ENCODE assay signal across 17 mouse cellular contexts in the genomic region with DNA sequence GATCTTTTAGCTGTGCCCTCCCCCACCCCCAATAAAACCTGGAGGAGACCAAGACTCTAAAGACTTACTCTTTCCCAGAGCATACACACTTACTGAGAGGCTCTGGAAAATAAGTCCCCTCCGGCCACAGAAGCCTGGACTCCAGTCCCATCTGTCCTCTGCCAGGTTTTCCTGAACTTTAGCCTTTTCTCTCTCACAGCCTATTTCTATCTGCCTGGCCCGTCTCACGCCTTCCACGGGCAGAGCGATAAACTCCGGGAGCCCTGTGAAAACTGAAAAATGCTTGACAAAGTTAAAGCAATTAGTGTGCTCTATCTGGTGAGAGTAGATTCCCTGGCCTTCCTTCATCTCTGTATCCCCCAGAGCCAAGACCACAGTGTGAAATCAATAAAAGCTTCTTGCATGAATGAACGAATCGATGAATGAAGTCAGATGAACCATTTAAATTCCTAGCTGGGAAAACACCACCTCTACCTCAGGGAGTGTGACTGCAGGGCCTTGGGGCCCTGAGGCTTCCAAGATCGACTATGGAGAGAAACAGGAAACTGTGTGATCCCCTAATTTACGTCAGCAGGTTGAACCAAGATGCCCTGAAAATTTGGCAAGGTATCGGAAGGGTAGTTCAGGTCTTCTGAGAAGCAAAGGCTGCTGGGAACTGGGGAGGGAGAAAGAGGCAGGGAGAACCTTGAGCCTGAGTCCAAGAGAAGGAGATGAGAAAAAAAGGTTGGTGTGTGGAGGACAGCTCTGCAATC. TPM values are rescaled to one million over a fixed set of nuclear protein-coding genes. Genes with fewer than 3 reads are reported as not detected.
DNase-seq lines count a peak whose midpoint lies in the region; ATAC-seq and TF ChIP-seq lines count a peak whose summit lies in the region.
"Had no signal": no experiment of that assay in that cellular context is flagged by ENCODE, and none has a peak within 500 bp of the region (broad histone marks: within the 10 kb centered on the region; RNA-seq: fewer than 3 reads in every experiment).

No protein-coding gene starts in this region.

- no peak overlapping the region for H3K4me3 ChIP-seq in hindbrain, postnatal 0 days (ENCODE audit: low read length)
- H3K4me3 ChIP-seq in hindbrain, embryonic 13.5 days: no peak overlapping the region
- no peak overlapping the region for H3K4me3 ChIP-seq in neural tube, embryonic 11.5 days (ENCODE audit: low read depth, low read length)
- H3K4me3 ChIP-seq in bone marrow macrophage, adult 2 months (ENCODE audit: insufficient read depth, low read length): no peak overlapping the region
- no peak overlapping the region for H3K4me3 ChIP-seq in macrophage (ENCODE audit: inconsistent target)
- H3K4me3 ChIP-seq: erythroblast, embryonic 14.5 days; limb, embryonic 15.5 days had no signal

- no peaks in the 10 kb centered on the region for H3K36me3 ChIP-seq in hindbrain, postnatal 0 days (ENCODE audit: insufficient read depth, low read length)
- H3K36me3 ChIP-seq in hindbrain, embryonic 13.5 days: no peaks in the 10 kb centered on the region
- no peaks in the 10 kb centered on the region for H3K36me3 ChIP-seq in neural tube, embryonic 11.5 days (ENCODE audit: control insufficient read depth, insufficient read depth, low read length)
- peaks cover 20% of the 10 kb centered on the region; the same call in 1 of the 2 replicates for H3K36me3 ChIP-seq in macrophage (ENCODE audit: inconsistent target)
- H3K36me3 ChIP-seq: limb, embryonic 15.5 days had no signal

- no peaks in the 10 kb centered on the region for H3K9me3 ChIP-seq in hindbrain, postnatal 0 days (ENCODE audit: low read length)
- H3K9me3 ChIP-seq in hindbrain, embryonic 13.5 days: no peaks in the 10 kb centered on the region
- H3K9me3 ChIP-seq in neural tube, embryonic 11.5 days (ENCODE audit: control insufficient read depth, low read length): no peaks in the 10 kb centered on the region
- H3K9me3 ChIP-seq: limb, embryonic 15.5 days had no signal

- H3K79me2 ChIP-seq in macrophage (ENCODE audit: inconsistent target): peaks cover 82% of the 10 kb centered on the region

- no peaks in the 10 kb centered on the region for H3K4me1 ChIP-seq in hindbrain, postnatal 0 days (ENCODE audit: insufficient read depth, low read length)
- peaks cover 20% of the 10 kb centered on the region for H3K4me1 ChIP-seq in hindbrain, embryonic 13.5 days (replicated peaks)
- H3K4me1 ChIP-seq in neural tube, embryonic 11.5 days (ENCODE audit: control insufficient read depth, insufficient read depth, low read length): peaks cover 7% of the 10 kb centered on the region; the same call in 1 of the 2 replicates
- peaks cover 64% of the 10 kb centered on the region for H3K4me1 ChIP-seq in bone marrow macrophage, adult 2 months (ENCODE audit: control insufficient read depth, insufficient read depth, low read length)

- no peak overlapping the region for H3K4me2 ChIP-seq in hindbrain, postnatal 0 days (ENCODE audit: low read depth, low read length)
- H3K4me2 ChIP-seq in hindbrain, embryonic 13.5 days: no peak overlapping the region
- no peak overlapping the region for H3K4me2 ChIP-seq in neural tube, embryonic 11.5 days (ENCODE audit: low read depth)
- H3K4me2 ChIP-seq: limb, embryonic 15.5 days had no signal

- H3K9ac ChIP-seq in hindbrain, postnatal 0 days (replicated peaks; ENCODE audit: low read length): no peak overlapping the region
- no peak overlapping the region for H3K9ac ChIP-seq in hindbrain, embryonic 13.5 days
- H3K9ac ChIP-seq in neural tube, embryonic 11.5 days (ENCODE audit: low read length): no peak overlapping the region
- H3K9ac ChIP-seq: forebrain, postnatal 0 days; limb, embryonic 15.5 days had no signal

- 38% methylated on average over 11 of the region's 11 CpGs for WGBS in hindbrain, postnatal 0 days
- WGBS in hindbrain, embryonic 13.5 days: 47% methylated on average over 11 of the region's 11 CpGs
- whole genome bisulfite sequencing in neural tube, embryonic 11.5 days: 63% methylated on average over 11 of the region's 11 CpGs
- WGBS in macrophage (ENCODE audit: missing documents): 85% methylated on average over 11 of the region's 11 CpGs

- no peak for ATAC-seq in hindbrain, postnatal 0 days
- no peak for ATAC-seq in hindbrain, embryonic 13.5 days (ENCODE audit: low FRiP score)
- no peak for ATAC-seq in neural tube, embryonic 11.5 days (ENCODE audit: insufficient read depth, low FRiP score, low TSS enrichment)
- ATAC-seq: forebrain, postnatal 0 days had no signal

- no peak for TF ChIP-seq POLR2A in bone marrow macrophage, adult 2 months (IDR thresholded peaks at IDR 0.05; ENCODE audit: borderline replicate concordance, low read depth, low read length)

- DNase-seq in hindbrain, postnatal 0 days (ENCODE audit: low spot score): peak; percentile 5
- peak; percentile 12 for DNase-seq in neural tube, embryonic 11.5 days (ENCODE audit: low spot score)
- no peak for DNase-seq in neural tube, embryonic 10.5 days (ENCODE audit: extremely low spot score, low spot score)
- DNase-seq in layer of hippocampus, adult 18-20 months (ENCODE audit: low spot score in 2 of 2): no peak
- no peak for DNase-seq in thymus, postnatal 36 days
- DNase-seq: cerebellum, adult 11 months; cerebellum, postnatal 14 days; forebrain, postnatal 0 days; gastrocnemius, adult 2 months; kidney, adult 18-20 months; spleen, adult 18-20 months; thymus, postnatal 25 days had no signal

- TF ChIP-seq CTCF in hindbrain, postnatal 0 days (IDR thresholded peaks at IDR 0.05; ENCODE audit: low read depth): no peak
- no peak for TF ChIP-seq CTCF in bone marrow macrophage, adult 2 months (IDR thresholded peaks at IDR 0.05; ENCODE audit: low read depth, low read length)

- H3K27ac ChIP-seq in hindbrain, postnatal 0 days: no peak overlapping the region
- no peak overlapping the region for H3K27ac ChIP-seq in hindbrain, embryonic 13.5 days
- H3K27ac ChIP-seq in neural tube, embryonic 11.5 days (ENCODE audit: low read depth, low read length): no peak overlapping the region
- peak overlapping the region; percentile 99 for H3K27ac ChIP-seq in bone marrow macrophage, adult 2 months (ENCODE audit: insufficient read depth, low read depth, low read length)
- H3K27ac ChIP-seq in macrophage: peak overlapping the region; percentile 98
- H3K27ac ChIP-seq: limb, embryonic 15.5 days had no signal

- H3K27me3 ChIP-seq in hindbrain, postnatal 0 days (ENCODE audit: insufficient read depth, low read length): no peaks in the 10 kb centered on the region
- H3K27me3 ChIP-seq in hindbrain, embryonic 13.5 days: no peaks in the 10 kb centered on the region
- H3K27me3 ChIP-seq in neural tube, embryonic 11.5 days (ENCODE audit: control insufficient read depth, insufficient read depth, low read length): no peaks in the 10 kb centered on the region
- H3K27me3 ChIP-seq: limb, embryonic 15.5 days had no signal

RNA-seq across cellular contexts. Expression of a gene that starts 38.6 kb away (rescaled TPM):
- 1.1 and 1.8 TPM in 2 replicates for total RNA-seq in hindbrain, postnatal 0 days (2014; rRNA removed)
- polyA plus RNA-seq in hindbrain, postnatal 0 days (2015; fragmentation: Nextera tagmentation; extraction: Ambion mirVana): 1.7 and 2.2 TPM in 2 replicates
- polyA plus RNA-seq in hindbrain, embryonic 13.5 days (2015; fragmentation: Nextera tagmentation; extraction: Ambion mirVana): 2.0 and 2.2 TPM in 2 replicates
- 1.5 and 2.0 TPM in 2 replicates for polyA plus RNA-seq in neural tube, embryonic 11.5 days (2014; fragmentation: Nextera tagmentation; extraction: Ambion mirVana)
- polyA plus RNA-seq in bone marrow macrophage, adult 2 months (2012; ENCODE audit: insufficient read depth, insufficient read length, missing spikeins): 312 and 343 TPM in 2 replicates
- 1,000 to 10,000 TPM in 4 of 26 experiments, 100 to 1,000 TPM in 22; 407 to 1,215 (median 770) TPM for total RNA-seq in macrophage (2018; cell fraction: chromatin; rRNA removed)
- total RNA-seq in macrophage (2018; cell fraction: cytosol; rRNA removed): 1,000 to 10,000 TPM in 2 of 26 experiments, 100 to 1,000 TPM in 24; 359 to 1,029 (median 645) TPM
- total RNA-seq in macrophage (2018; cell fraction: nucleus; rRNA removed): 100 to 1,000 TPM; 383 to 992 (median 819) TPM
- 244 to 547 TPM (median 285 TPM) in 3 replicates for polyA plus RNA-seq in macrophage (2018)
- total RNA-seq in layer of hippocampus, adult 18-20 months (2021): 1 to 10 TPM; 2.2 to 2.3 TPM

Comparison
In these comparisons a context has a peak if more than half of its experiments do, and no peak if none do; other contexts are left out.
1. DNase-seq: peak in hindbrain, postnatal 0 days (single experiment) and neural tube, embryonic 11.5 days (single experiment); none in neural tube, embryonic 10.5 days (single experiment), layer of hippocampus, adult 18-20 months (0 of 2) and thymus, postnatal 36 days (0 of 2).
2. H3K27ac ChIP-seq: peak in bone marrow macrophage, adult 2 months (single experiment) and macrophage (single experiment); none in hindbrain, postnatal 0 days (single experiment), hindbrain, embryonic 13.5 days (single experiment) and neural tube, embryonic 11.5 days (single experiment).
3. RNA of a gene that starts 38.6 kb away (polyA plus RNA-seq): 312 to 343 TPM in bone marrow macrophage, adult 2 months and 244 to 547 TPM in macrophage; 2.0 to 2.2 TPM in hindbrain, embryonic 13.5 days, 1.5 to 2.0 TPM in neural tube, embryonic 11.5 days and 1.7 to 2.2 TPM in hindbrain, postnatal 0 days; every median in the first group is over 10 times any median in the second.